Mouse (Mus musculus): ENCODE measurements around the gene Spg7.
"Not testable (repeated sequence)": the region's sequence is repeated elsewhere in the genome, so short reads cannot be mapped to it uniquely, and the experiment has no call there.

The Spg7 gene

DNA sequence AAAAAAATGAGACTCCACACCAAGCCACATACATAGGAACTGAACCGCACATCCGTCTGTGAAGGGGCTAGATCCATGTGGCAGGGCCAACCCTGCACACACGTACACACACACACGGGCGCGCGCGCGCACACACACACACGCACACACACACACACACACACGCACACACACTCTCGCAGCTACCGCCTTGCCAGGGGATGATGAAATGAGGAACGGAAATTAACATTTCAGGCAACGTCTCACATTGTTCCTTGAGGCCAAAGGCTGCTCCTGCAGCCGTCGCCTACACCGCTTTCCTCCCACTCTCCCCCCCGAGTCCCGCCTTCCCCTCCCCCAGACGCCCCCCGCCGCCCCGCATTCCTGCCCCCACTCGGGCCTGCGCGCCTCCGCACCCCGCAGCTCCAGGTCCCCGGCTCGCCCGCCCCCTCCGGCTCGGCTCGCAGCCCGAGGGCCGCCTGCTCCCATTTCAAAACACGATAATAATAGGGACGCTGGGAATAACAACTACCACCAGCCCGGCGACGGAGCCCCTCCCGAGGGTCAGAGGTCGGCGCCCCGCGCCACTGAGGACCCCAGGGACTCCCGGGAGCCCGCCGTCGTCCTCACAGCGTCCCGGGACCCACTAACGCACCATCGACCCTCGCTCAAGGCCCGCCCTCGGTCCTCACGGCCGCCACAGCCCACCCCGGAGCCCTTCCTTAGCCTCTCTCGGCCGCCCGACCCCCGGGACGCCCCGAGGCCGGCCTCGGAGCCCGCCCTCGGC, 21.6 kb upstream of the Spg7 start:
- DNase-seq (ENCODE audit: low spot score in 2 of 2): peak; percentile 53 to 61

DNA sequence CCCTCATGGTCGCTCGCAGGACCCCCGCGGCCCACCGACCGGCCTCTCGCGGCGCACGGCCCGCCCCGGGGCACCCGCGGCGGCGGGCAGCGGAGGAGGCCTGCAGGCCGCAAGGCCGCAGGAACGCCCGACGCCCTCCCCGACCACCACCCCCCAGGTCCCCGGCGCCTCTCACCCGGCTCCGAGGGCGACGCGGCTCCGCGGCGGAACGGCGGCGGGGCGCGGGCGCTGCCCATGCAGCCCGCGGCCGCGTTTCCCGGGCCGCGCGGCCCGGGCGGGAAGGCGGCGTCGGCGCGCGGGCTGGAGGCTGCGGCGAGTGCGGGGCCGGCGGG, 21.0 kb upstream of the Spg7 start:
- no peak for DNase-seq (ENCODE audit: low spot score in 2 of 2)

DNA sequence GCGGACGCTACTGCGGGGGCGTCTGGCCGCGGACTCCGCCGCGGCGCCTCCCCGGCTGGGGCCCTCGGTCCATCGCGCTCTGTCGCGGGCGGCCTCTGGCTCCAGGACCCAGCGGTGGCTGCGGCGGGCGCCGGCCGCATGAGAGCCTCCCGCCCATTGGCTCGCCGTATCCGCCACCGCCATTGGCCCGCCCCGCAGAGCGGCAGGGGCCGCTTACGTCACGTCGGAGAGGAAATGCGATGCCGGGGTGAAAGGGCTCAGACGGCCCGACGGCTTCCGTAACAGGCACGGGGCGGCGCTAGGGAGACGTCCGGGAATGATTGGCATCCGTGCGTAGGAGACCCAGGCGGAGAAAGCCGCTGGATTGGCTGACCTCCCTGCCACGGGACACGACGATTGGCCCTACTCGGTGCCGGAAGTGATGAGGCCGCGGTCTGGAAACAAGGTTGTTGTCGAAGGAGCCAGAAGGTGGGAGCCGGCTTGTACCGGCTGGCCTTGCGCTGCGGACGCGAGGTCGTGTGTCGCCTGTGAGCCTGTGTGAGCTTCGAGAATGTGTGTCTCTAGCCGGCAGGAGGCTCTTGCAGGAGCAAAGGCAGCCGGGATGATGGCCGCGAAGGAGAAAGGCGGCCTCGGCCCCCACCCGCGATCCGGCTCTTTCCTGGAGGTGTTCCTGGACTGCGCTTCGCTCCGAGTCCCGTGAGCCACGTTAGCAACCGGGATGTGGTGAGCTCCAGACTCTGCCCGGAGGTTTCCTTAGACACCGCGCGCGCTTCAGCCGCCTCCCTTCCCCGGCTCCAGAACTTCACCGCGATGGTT, 20.4 kb upstream of the Spg7 start, which contains the start of gene Ankrd11:
Gene Ankrd11 (minus strand): TSS at position 120 of the 816 bp plus-strand sequence.
- peak; percentile 99 to 100 for DNase-seq (ENCODE audit: low spot score in 2 of 2)

DNA sequence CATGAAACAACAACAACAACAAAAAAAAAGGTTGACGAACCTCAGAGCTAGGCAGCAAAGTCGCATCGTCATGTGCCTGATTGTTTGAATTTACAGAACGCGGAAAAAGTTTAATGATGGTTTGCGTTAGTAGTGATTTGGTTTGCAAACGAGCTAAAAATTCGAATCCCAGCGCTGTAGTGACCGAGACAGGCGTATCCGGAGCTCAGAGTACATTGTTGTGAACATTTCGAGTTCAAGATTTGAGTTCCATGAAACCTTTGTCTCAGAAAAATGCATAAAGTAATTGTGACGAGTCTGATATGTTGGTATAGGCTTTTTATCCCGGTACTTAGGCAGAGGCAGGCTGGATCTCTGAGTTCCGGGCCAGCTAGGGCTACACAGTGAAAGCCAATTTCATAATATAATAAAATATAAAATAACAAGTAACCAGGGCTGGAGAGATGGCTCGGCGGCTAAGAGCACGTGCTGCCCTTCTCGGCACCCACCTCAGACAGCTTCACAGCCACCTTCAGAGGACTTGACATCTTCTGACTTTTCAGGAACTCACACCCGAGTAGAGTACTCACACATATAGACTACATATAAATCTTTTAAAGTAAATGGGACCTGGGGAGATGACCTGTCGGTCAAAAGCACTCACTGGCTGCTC, 19.6 kb upstream of the Spg7 start:
- DNase-seq (ENCODE audit: low spot score in 2 of 2): no peak

DNA sequence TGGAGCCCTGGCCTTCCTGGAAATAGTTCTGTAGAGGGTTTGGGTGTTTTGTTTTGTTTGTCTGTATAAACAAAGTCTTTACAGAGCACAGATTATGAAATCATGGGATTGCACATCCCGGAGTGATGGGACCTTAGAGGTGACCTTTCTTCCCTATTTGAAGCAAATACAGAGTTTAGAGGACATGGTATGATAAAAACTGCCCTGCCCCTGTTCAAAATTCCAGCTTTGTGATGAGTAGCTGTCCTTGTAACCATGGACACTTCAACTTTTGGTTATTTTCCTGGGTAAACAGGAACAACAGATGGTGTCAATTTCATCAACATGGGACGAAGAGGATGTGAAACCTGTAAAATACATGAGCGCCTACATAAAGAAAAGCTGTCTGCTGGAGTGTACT, 18.8 kb upstream of the Spg7 start:
- no peak for DNase-seq (ENCODE audit: low spot score in 2 of 2)

DNA sequence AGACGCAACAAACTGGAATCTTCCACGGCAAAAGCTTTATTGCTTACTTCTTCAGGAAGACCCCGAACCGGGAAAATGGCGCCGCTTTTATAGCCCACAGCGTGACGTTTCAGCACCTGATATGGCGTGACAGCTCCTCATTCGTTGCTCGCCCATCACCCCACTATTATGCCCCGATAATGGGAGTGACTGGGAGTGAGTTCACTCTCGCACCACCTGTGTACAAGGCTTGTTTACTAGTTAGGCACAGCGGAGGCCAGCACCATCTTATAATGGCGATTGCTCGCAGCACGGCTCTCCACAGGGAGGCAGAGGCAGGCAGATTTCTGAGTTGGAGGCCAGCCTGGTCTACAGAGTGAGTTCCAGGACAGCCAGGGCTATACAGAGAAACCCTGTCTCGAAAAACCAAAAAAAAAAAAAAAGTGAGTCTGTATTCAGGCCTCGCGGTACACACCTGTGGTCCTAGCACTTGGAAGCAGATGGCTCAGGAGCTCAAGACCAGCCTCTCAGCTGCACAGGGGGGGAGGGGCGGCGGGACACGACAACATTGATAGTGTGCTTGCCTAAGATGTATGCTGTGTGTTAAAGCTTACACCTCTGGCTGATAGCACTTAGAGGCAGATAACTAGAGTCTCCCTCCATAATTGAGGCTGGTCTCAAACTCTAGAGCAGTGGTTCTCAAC, 17.9 kb upstream of the Spg7 start:
- DNase-seq (ENCODE audit: low spot score in 2 of 2): not testable (repeated sequence)

DNA sequence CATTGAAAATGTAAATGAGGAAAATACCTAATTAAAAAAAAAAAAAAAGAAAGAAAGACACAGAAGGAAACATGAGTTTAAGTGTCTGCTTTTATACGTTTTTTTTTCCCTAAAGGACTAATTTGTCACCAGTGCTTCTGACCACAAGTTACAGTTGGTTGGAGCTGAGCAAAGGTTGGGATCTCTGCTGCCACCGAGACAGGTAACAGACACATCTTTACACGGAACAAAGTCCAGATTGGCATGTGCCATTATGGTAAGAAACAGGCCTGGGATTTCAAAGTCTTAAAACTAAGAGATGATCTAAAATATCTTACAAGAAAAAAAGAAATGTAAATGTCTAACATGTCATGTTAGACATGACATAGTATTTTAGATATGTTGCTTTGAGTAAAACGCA, 16.0 kb upstream of the Spg7 start:
- DNase-seq (ENCODE audit: low spot score in 2 of 2): no peak

DNA sequence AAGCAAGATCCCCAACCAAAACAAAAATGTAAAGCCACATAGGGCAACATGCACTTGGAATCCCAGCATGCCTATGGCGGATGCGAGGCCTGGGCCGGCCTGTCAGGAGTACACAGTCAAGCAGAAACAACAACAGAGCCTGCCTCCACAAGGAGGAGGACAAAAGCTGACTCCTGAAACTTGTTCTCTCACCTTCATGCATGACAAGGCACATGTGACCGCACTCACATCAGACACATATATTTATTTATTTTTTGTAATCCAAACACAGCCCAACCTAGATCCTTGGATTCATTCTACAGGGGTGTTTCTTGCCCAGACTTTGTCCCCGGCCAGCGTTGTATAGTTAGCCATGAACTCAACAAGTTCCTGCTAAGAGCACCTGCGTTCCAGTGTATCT, 14.9 kb upstream of the Spg7 start:
- DNase-seq (ENCODE audit: low spot score in 2 of 2): no peak

DNA sequence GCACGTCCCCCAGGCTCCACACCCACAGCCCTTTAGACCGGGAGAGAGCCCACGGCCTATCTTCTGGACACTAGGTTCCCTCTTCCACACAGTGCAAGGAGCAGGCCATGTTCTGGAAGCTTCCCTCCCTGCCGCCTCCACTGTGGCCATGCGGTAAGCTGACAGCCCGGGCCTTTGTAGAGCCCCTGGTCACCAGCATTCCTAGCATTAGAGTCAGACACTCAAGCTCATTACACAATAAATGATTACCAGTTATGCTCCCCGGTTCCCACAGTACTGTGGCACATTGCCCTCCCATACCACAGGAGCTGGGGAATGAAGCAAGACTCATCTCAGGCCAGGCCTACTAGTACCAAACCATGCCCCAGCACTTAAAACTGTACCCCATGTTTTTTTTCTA, 14.3 kb upstream of the Spg7 start:
- DNase-seq (ENCODE audit: low spot score in 2 of 2): no peak

DNA sequence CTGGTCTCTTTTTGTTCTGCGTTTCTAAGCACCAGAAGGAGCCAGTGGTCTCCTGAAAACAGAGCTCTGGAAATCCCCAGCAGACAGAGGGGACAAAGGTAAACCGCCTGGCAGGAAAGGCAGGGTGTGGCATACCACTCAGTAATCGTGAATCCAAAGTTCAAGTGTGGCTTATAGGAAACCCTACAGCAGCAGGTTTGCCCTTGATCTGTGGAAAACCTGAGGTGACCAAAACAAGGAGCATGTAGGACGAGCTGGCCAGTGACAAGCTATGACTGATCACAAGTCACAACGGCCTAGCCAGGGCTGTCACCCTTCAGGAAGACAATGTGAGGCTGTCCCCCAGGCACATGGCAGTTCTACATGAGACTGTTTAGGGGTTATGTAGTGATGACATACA, 11.3 kb upstream of the Spg7 start:
- no peak for DNase-seq (ENCODE audit: low spot score in 2 of 2)

DNA sequence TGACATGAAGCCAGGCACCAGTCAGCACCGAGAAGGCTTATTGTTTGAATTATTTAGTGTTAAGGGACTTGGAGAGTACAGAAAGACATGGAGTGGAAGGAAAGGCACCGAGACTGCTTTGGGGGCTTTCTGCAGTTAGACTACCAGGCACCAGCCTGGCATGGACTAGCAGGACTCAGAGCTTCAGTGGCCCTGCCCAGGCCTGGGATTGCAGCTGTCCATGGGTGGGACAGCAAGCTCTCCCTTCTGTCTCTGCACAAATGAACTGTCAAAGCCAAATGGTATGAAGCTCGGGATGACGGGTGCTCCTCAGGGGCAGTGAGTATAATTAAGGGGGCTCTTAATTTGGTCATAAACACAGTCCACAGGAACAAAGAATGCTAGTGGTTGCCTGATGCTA, 1.3 kb downstream of the Spg7 start:
- no peak for DNase-seq (ENCODE audit: low spot score in 2 of 2)

DNA sequence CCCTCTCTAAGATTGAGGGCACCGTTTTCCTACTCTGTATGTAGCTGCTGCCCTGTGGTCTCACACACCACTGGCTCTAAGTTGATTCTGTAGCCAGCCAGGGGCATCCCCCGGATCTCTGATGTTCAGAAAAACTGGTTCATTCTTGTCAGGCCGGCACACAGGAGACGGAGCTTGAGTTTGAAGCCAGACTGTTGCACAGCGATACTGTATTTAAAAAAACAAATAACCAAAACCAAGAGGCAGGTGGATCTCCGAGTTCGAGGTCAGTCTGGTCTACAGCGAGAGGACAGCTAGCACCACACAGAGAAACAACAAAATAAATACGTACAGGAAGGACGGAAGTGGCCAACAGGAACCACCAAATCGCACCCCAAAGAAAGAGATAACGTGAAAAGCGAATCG, 2.1 kb downstream of the Spg7 start:
- DNase-seq (ENCODE audit: low spot score in 2 of 2): no peak

DNA sequence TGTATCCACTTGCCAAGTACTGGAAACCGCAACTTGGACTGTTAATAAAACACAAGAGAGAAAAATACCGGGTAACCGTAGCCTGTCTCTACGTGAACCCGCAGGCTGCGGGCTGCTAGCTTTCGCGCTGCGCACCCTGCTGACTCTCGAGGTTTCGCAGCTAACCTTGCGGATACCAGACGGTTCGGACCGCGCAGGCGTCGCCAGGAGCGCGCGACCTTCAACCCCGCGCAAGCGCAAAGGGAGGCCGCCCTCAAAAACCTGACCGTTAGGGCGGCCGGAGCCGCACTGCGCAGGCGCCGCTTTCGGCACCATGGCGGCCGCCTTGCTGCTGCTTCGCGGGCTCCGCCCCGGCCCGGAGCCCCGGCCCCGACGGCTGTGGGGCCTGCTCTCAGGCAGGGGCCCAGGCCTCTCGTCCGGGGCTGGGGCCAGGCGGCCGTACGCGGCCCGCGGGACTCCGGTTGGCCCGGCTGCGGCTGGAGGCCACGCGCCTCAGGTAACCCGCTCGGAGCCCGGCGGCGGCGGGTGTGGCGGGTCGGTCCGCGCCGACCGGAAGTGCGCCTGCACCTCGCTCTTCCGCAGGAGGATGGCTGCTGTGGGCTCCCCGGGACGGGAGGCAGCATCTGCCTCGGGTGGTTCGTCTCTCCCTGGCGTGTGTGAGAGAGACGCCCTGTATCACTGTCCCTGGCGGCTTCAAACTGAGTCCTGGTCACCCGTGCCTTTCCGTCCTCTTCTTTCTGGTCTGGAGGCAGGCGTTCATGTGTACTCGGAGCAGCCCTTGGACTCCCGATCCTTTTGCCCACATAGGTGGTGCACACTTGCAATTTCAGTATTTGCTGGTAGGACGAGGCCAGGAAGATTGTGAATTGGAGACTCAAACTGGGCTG, 2.7 kb downstream of the Spg7 start:
- DNase-seq (ENCODE audit: low spot score in 2 of 2): peak; percentile 88 to 94

DNA sequence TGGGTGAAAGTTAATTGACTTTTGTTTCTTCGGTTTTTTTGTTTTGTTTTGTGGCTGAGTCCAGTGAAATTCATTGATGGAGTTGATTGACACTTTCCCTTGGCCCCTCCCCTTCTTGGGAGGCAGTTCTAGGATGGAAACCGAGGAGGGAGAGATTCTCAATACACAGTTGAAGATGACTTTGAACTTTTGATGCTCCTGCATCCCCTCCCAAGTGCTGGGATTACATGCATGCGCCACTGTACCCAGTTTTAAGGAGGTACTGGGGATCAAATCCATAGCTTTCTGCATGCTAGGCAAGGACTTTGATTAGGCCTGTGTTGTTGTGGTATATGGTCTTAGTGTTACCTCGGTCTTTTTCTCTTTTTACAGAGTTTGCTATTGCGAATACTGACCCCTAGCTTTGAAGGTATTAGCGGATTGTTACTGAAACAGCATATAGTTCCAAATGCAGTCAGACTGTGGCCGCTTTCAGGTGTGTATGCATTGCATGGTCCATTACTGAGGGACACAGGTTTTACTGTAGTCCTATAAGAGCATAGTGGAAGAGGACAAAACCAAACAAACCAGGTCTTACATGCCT, 3.5 kb downstream of the Spg7 start:
- no peak for DNase-seq (ENCODE audit: low spot score in 2 of 2)

DNA sequence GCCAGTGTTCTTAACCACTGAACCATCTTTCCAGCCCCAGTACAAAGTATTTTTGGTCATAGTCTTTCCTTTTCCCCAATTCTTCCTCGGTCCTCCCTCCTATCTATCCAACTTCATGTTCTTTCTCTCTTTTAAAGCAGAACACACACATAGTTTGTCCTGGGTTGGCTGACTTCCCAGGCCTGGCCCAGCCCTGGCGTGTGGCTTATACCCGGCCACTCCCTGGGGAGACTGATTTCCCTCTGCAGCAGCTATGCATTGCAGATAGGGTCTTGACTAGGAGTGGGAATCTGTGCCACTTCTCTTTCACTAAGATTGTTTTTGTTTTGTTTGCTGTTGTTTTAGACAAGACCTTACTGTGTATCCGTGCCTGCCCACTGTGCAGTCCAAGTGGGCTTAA, 8.4 kb downstream of the Spg7 start:
- no peak for DNase-seq (ENCODE audit: low spot score in 2 of 2)

DNA sequence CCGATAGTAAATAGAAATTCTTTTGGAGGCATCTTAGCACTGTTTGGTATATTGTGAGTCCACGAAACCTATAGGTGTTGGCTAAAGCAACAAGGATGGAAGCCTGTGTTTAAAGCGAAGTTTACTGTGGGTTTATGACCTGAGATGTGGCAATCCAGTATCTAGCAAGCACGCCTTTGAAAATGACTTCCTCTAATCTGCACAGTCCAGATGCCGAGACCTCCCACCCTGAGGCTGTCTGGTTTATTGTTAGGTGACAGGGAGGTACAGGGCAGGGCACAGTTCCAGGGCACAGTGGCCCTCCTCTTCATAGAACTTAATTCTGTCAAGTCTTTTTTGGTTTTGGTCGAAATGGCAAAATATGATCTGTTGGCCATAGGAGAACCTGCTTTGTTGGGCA, 14.5 kb downstream of the Spg7 start:
- no peak for DNase-seq (ENCODE audit: low spot score in 2 of 2)

DNA sequence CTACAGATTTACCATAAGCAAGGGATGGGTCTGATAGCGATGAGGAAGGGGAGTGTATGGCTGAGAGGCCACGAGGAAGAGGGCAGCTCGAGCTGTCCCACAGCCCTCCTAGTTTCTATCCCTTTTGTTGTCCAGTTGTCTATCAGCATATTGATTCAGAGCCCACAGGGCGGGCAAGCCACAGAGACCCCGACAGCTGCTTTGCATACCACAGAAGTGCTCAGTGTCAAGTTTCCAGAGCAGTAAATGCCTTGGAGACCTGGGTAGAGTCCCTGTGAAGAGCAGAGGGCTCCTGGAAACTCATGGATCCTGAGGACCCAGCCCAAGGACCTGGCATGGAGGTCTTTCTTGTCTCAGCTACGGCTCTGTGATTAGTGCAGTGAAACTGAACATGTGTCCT, 20.3 kb downstream of the Spg7 start:
- no peak for DNase-seq (ENCODE audit: low spot score in 2 of 2)

DNA sequence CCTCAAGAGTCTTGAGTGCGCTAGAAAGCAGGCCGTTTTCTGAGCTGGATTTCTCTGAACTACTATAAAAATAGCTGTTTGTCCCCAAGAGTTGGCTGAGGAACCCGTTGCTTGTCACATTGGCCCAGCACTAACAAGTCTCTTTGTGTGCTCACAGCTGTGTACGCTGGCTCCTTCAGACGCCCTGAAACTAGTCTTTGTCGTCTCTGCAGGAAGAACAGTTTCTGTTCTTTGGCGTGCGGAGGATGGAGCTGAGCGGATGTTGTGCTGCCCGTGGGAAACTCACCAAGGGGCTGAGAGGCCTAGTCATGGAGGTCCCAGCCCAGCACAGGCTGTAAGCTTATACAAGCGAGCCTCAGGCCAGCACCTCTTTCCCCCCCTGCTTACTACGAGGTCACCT, 20.9 kb downstream of the Spg7 start:
- peak; percentile 37 to 65 for DNase-seq (ENCODE audit: low spot score in 2 of 2)

DNA sequence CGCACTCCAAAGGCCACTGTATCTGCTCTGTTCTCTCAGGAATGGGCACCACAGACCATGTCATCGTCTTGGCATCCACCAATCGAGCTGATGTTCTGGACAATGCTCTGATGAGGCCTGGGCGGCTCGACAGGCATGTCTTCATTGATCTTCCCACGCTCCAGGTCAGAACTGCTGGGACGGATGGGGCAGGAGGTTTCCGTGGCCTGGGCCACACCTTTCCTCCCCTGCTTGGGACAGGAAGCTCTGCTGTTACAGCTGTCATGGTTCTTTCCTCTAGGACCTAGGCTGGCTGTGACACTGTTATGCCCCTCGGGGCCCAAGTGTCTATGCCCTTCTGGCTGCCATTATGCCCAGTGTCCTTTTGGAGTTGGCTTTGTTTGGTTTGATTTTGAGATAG, 24.5 kb downstream of the Spg7 start:
- DNase-seq (ENCODE audit: low spot score in 2 of 2): no peak

DNA sequence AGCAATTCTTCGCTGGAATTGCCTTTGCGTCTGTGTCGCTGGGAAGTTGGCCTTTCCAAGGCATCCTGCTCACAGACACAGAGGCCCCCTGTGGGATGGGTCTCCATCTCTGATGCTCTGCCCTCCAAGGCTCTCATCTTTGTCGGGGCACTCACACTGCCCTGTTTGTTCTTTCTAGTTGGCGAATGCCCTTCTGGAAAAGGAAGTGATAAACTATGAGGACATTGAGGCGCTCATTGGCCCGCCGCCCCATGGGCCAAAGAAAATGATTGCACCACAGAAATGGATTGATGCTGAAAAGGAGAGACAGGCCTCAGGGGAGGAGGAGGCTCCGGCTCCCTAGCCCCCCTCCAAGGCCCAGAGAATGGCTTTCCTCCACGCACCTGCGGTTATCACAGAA, 34.5 kb downstream of the Spg7 start:
- peak; percentile 37 to 44 for DNase-seq (ENCODE audit: low spot score in 2 of 2)
